Mouse (Mus musculus) lung, postnatal 0 days (tissue): ENCODE data around the gene Golgb1. TPM values are rescaled to one million over a fixed set of nuclear protein-coding genes. Genes with fewer than 3 reads are reported as not detected.

ENCODE experiments used
- ATAC-seq: fragments of 200-750 bp; cut with Nextera tagmentation; 2 replicates; pipeline ENCODE4 v1.8.0; 2017; ENCODE audit warnings: moderate library complexity
- DNase-seq: peaks from one replicate; pipeline ENCODE4 v3.0.0-alpha.2; 2016; ENCODE audit warnings: low spot score
- H3K27ac ChIP-seq: fragments of 300-500 bp; sonication (generic); 2 replicates; pipeline ENCODE4 v1.5.1; 2014; ENCODE audit warnings: antibody characterized with exemption, mild to moderate bottlenecking, low read length, mixed read lengths
- H3K27me3 ChIP-seq: fragments of 300-500 bp; sonication (generic); replicated peaks from 2 replicates; pipeline ENCODE4 v1.6.1; 2014; ENCODE audit warnings: low read length, mixed read lengths; ENCODE audit not compliant: insufficient read depth
- H3K36me3 ChIP-seq: fragments of 300-500 bp; sonication (generic); 2 replicates; pipeline ENCODE4 v1.6.1; 2014; ENCODE audit warnings: low read length, mixed read lengths; ENCODE audit not compliant: insufficient read depth
- H3K4me1 ChIP-seq: fragments of 300-500 bp; sonication (generic); 2 replicates; pipeline ENCODE4 v1.6.1; 2014; ENCODE audit warnings: antibody characterized with exemption, low read depth, low read length, mixed read lengths; ENCODE audit not compliant: insufficient read depth
- H3K4me2 ChIP-seq: fragments of 300-500 bp; sonication (generic); replicated peaks from 2 replicates; pipeline ENCODE4 v1.6.1; 2014; ENCODE audit warnings: low read depth, mild to moderate bottlenecking, low read length, moderate library complexity, mixed read lengths
- H3K4me3 ChIP-seq: fragments of 300-500 bp; sonication (generic); 2 replicates; pipeline ENCODE4 v1.5.1; 2014; ENCODE audit warnings: low read depth, low read length
- H3K9ac ChIP-seq: fragments of 300-500 bp; sonication (generic); replicated peaks from 2 replicates; pipeline ENCODE4 v1.6.1; 2014; ENCODE audit warnings: low read depth, mild to moderate bottlenecking
- H3K9me3 ChIP-seq: fragments of 300-500 bp; sonication (generic); 2 replicates; pipeline ENCODE4 v1.6.1; 2016; ENCODE audit warnings: low read length, mixed read lengths
- CTCF ChIP-seq: IDR thresholded peaks from 2 replicates; pipeline ENCODE4 v1.5.1; 2016; ENCODE audit warnings: antibody characterized with exemption, mild to moderate bottlenecking
- EP300 ChIP-seq: IDR thresholded peaks from 2 replicates; pipeline ENCODE4 v1.6.1; 2016; ENCODE audit warnings: antibody characterized with exemption, mild to moderate bottlenecking, control low read depth
- WGBS: fragments of 180-500 bp; shearing (Covaris S2); extraction: QIAGEN DNeasy Blood & Tissue Kit; methylation state at CpG from one replicate; pipeline ENCODE4 v1.1.7; 2014; 5-methylcytosine and 5-hydroxymethylcytosine counted together
- polyA plus RNA-seq: library from polyadenylated mRNA; unstranded; fragments of >200 nt; fragmentation: Nextera tagmentation; extraction: Ambion mirVana; gene quantifications from 2 replicates; pipeline ENCODE4 v1.2.1, GENCODE M21; 2015

Gene Golgb1
- polyA plus RNA-seq, 1 experiment from 2014 or later, result 114 TPM

- Histone ChIP-seq H3K4me3 (no peak overlapping the region), H3K27me3 (no peaks in the 10 kb centered on the region), H3K9ac (no peak overlapping the region), H3K9me3 (no peaks in the 10 kb centered on the region), H3K4me2 (no peak overlapping the region), H3K36me3 (peaks cover 24% of the 10 kb centered on the region), H3K4me1 (no peaks in the 10 kb centered on the region), H3K27ac (no peak overlapping the region)
- ATAC-seq (no peak), DNase-seq (no peak)
- TF ChIP-seq CTCF (no peak), EP300 (no peak)
- WGBS, result 75% methylated on average over 10 of the region's 10 CpGs
Measured at GRCm38 (mm10) chr16:36911909-36912308, 37.0 kb downstream of the Golgb1 start.

- DNase-seq, result no peak
- WGBS, result 69% methylated on average over 13 of the region's 13 CpGs
- no peak for ATAC-seq
Measured at GRCm38 (mm10) chr16:36912311-36912710, 37.4 kb downstream of the Golgb1 start.

GRCm38 (mm10) chr16:36914195-36914594 is 39.3 kb downstream of the Golgb1 start:
- Histone ChIP-seq H3K27ac (no peak overlapping the region), H3K36me3 (peaks cover 29% of the 10 kb centered on the region), H3K9me3 (no peaks in the 10 kb centered on the region), H3K4me1 (no peaks in the 10 kb centered on the region), H3K4me3 (no peak overlapping the region), H3K9ac (no peak overlapping the region), H3K4me2 (no peak overlapping the region), H3K27me3 (no peaks in the 10 kb centered on the region)
- no peak for TF ChIP-seq CTCF
- TF ChIP-seq EP300, result no peak
- ATAC-seq (no peak), DNase-seq (no peak)
- 71% methylated on average over 5 of the region's 5 CpGs for WGBS

More at GRCm38 (mm10) chr16:36912311-36912710, 37.4 kb downstream of the Golgb1 start:
- TF ChIP-seq CTCF (no peak), EP300 (no peak)
- H3K4me2 ChIP-seq, result no peak overlapping the region
- H3K4me1 ChIP-seq, result no peaks in the 10 kb centered on the region
- no peak overlapping the region for H3K9ac ChIP-seq
- no peak overlapping the region for H3K4me3 ChIP-seq
- no peaks in the 10 kb centered on the region for H3K9me3 ChIP-seq
- peaks cover 24% of the 10 kb centered on the region for H3K36me3 ChIP-seq
- no peaks in the 10 kb centered on the region for H3K27me3 ChIP-seq
- H3K27ac ChIP-seq, result no peak overlapping the region

- H3K4me2 ChIP-seq, result no peak overlapping the region
- no peaks in the 10 kb centered on the region for H3K9me3 ChIP-seq
- 95% methylated on average over 10 of the region's 10 CpGs for WGBS
- no peak overlapping the region for H3K27ac ChIP-seq
- H3K9ac ChIP-seq, result no peak overlapping the region
- H3K4me1 ChIP-seq, result no peaks in the 10 kb centered on the region
- peaks cover 24% of the 10 kb centered on the region; the same call in 1 of the 2 replicates for H3K36me3 ChIP-seq
- no peaks in the 10 kb centered on the region for H3K27me3 ChIP-seq
- no peak for ATAC-seq
- TF ChIP-seq EP300 (no peak), CTCF (no peak)
- DNase-seq, result no peak
- no peak overlapping the region for H3K4me3 ChIP-seq
Measured at GRCm38 (mm10) chr16:36918505-36918904, 43.6 kb downstream of the Golgb1 start.

GRCm38 (mm10) chr16:36920410-36920809 is 45.5 kb downstream of the Golgb1 start:
- peaks cover 22% of the 10 kb centered on the region; the same call in 1 of the 2 replicates for H3K36me3 ChIP-seq
- 78% methylated on average over 3 of the region's 3 CpGs for WGBS
- H3K4me2 ChIP-seq, result no peak overlapping the region
- H3K4me3 ChIP-seq, result no peak overlapping the region
- ATAC-seq (no peak), DNase-seq (no peak)
- no peaks in the 10 kb centered on the region for H3K4me1 ChIP-seq
- TF ChIP-seq EP300, result no peak
- no peak for TF ChIP-seq CTCF
- no peak overlapping the region for H3K9ac ChIP-seq
- H3K27ac ChIP-seq, result no peak overlapping the region
- no peaks in the 10 kb centered on the region for H3K9me3 ChIP-seq
- no peaks in the 10 kb centered on the region for H3K27me3 ChIP-seq

GRCm38 (mm10) chr16:36921067-36921613 is 46.2 kb downstream of the Golgb1 start:
- H3K4me2 ChIP-seq, result no peak overlapping the region
- H3K36me3 ChIP-seq, result peaks cover 25% of the 10 kb centered on the region
- no peak overlapping the region for H3K9ac ChIP-seq
- WGBS, result 89% methylated on average over 8 of the region's 8 CpGs
- no peaks in the 10 kb centered on the region for H3K9me3 ChIP-seq
- no peak overlapping the region for H3K4me3 ChIP-seq
- TF ChIP-seq EP300 (no peak), CTCF (no peak)
- H3K4me1 ChIP-seq, result no peaks in the 10 kb centered on the region
- no peak for ATAC-seq
- no peaks in the 10 kb centered on the region for H3K27me3 ChIP-seq
- H3K27ac ChIP-seq, result no peak overlapping the region
- no peak for DNase-seq

- Histone ChIP-seq H3K27me3 (no peaks in the 10 kb centered on the region), H3K36me3 (peaks cover 25% of the 10 kb centered on the region), H3K27ac (no peak overlapping the region), H3K9me3 (no peaks in the 10 kb centered on the region), H3K9ac (no peak overlapping the region), H3K4me1 (no peaks in the 10 kb centered on the region), H3K4me2 (no peak overlapping the region), H3K4me3 (no peak overlapping the region)
- WGBS, result 84% methylated on average over 6 of the region's 6 CpGs
- TF ChIP-seq EP300 (no peak), CTCF (no peak)
- ATAC-seq, result no peak
- DNase-seq, result no peak
Measured at GRCm38 (mm10) chr16:36921980-36922379, 47.0 kb downstream of the Golgb1 start.
